Mouse (Mus musculus): Measurements from ENCODE around the gene Hdac8. TPM values are rescaled to one million over a fixed set of nuclear protein-coding genes. Genes with fewer than 3 reads are reported as not detected.
A peak's percentile ranks its signal among the peaks of the same experiment; 100 is the strongest.

Gene Hdac8
- 12.5 and 22.4 TPM in 2 replicates for total RNA-seq (2014; fragmentation: Nextera tagmentation)
- 8.7 and 16.5 TPM in 2 replicates for total RNA-seq (2017)

GRCm38 (mm10) chrX:102504644-102505481 is at the start of gene Hdac8:
Gene Hdac8, minus strand, starts transcription at chrX:102505359.
- peak; percentile 98 for ATAC-seq (replicated peaks; ENCODE audit: low FRiP score, low TSS enrichment, poor library complexity, severe bottlenecking)

DNA sequence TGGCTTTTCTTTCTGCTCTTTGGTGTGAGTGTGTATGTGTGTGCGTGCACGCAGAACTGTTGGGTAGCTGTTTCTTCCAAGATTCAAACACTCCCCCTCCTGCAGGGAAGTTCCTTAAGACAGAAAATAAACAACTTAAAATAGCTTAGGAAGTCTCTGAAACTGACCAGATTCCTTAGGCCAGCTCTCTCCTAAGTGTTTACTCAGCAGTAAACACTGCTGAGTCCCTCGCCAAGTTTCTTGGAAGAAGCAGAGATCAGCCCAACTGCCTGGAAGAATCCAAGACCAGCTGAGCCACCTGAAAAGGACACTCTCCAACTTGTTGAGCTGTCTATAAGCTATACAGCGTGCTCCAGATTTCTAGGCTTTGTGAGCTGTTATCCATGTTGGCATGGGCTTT is 4.0 kb upstream of the Hdac8 start:
- no peak for ATAC-seq (replicated peaks; ENCODE audit: low FRiP score, low TSS enrichment, poor library complexity, severe bottlenecking)

GRCm38 (mm10) chrX:102504179-102504578 is 980 bp downstream of the Hdac8 start:
- ATAC-seq (replicated peaks; ENCODE audit: low FRiP score, low TSS enrichment, poor library complexity, severe bottlenecking), result no peak

GRCm38 (mm10) chrX:102493992-102494730 is 11.0 kb downstream of the Hdac8 start:
- no peak for ATAC-seq (replicated peaks; ENCODE audit: low FRiP score, low TSS enrichment, poor library complexity, severe bottlenecking)

DNA sequence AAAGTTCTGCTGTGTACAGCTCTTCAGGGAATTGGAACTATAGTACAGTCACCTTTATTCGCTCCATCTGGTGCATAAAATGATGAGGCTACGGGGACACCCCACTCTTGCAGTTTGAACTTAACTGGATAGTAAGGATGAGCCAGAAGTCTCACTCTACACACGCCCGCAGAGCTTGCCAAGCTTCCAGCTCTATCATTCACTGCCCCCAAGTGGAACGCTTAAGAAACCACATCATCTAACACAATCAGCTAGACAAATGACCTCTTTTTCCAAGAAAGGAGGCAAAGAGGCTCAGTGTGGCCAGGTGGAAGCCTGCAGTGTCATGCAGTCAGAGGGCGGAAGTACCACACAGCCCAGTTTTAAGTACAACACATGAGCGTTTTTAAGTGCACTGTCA is 19.6 kb downstream of the Hdac8 start:
- no peak for ATAC-seq (replicated peaks; ENCODE audit: low FRiP score, low TSS enrichment, poor library complexity, severe bottlenecking)

GRCm38 (mm10) chrX:102479665-102480064 is 25.5 kb downstream of the Hdac8 start:
- ATAC-seq (replicated peaks; ENCODE audit: low FRiP score, low TSS enrichment, poor library complexity, severe bottlenecking), result no peak

- ATAC-seq (replicated peaks; ENCODE audit: low FRiP score, low TSS enrichment, poor library complexity, severe bottlenecking), result peak; percentile 61
Observed at GRCm38 (mm10) chrX:102478965-102479364, 26.2 kb downstream of the Hdac8 start.

GRCm38 (mm10) chrX:102478481-102478880 is 26.7 kb downstream of the Hdac8 start:
- peak; percentile 79 for ATAC-seq (replicated peaks; ENCODE audit: low FRiP score, low TSS enrichment, poor library complexity, severe bottlenecking)

DNA sequence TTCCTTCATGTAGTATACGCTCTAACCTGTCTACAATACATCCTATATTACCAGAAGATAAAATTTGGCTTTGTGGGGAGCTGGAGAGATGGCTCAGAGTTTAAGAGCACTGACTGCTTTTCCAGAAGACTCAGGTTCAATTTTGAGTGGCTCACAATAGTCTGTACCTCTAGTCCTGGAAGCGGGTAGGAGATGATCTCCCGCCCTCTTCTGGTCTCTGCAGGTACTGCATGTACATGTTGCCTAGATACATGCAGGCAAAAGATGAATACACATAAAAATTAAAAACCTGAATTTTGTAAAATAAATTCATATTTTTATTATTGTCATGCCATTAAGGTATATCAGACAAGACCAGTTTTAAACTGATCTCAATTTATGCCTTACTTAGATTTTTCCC is 28.4 kb downstream of the Hdac8 start:
- no peak for ATAC-seq (replicated peaks; ENCODE audit: low FRiP score, low TSS enrichment, poor library complexity, severe bottlenecking)

GRCm38 (mm10) chrX:102475555-102475954 is 29.6 kb downstream of the Hdac8 start:
- ATAC-seq (replicated peaks; ENCODE audit: low FRiP score, low TSS enrichment, poor library complexity, severe bottlenecking), result no peak

DNA sequence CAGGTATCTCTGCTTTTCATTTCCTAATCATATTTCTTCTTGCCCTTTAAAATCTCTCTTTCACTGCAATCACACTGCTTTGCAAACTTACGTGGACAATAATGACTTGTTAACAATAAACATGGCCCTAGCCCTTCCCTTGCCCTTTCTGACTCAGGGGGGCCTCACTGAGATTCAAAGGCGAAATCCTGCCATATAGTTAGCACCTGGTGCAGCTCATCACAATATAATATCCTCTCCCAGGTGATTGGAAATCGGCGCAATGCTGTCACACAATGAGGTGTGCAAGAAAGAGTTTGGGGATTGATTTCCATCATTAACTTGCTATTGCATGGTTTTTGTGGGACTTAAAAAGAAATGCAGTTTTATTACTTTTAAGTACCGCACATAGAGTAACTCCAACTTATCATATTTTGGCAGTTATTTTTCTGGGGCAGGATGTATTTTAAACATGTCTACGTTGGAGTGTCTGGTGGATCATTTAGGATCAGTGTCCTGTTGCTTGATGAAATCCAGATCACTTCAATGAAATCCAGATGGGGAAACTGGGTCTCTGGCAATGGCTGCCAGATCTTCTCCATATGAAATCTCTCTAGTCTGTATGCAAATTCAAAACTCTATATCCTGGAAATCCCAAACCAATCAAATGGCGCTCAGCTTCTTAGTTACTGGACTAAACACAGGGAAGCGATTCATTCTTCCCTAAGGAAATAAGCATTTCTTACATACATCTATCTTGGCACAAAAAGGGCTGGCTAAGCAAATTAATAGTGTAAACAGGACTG is 86.6 kb downstream of the Hdac8 start:
- no peak for ATAC-seq (replicated peaks; ENCODE audit: low FRiP score, low TSS enrichment, poor library complexity, severe bottlenecking)

DNA sequence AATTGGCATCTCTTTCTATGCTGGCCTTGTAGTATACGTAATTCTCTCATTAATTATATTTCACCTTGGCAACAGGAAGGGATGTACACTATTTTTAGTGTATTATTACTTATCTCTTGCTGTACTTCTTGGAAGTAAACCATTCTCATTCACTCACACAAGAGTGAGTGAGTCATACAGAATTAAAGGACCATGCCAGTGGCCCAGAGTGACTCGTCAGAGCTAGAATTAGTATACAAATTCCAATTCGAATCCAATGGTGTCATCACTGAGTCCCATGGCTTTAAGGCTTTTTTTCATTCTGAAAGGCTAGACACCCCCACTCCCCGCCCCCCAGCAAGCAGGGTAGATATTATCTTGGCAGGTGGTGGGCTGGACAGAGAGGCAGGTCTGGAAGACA is 88.2 kb downstream of the Hdac8 start:
- ATAC-seq (replicated peaks; ENCODE audit: low FRiP score, low TSS enrichment, poor library complexity, severe bottlenecking), result no peak

GRCm38 (mm10) chrX:102416386-102416785 is 88.8 kb downstream of the Hdac8 start:
- ATAC-seq (replicated peaks; ENCODE audit: low FRiP score, low TSS enrichment, poor library complexity, severe bottlenecking), result no peak

- ATAC-seq (replicated peaks; ENCODE audit: low FRiP score, low TSS enrichment, poor library complexity, severe bottlenecking), result no peak
Observed at GRCm38 (mm10) chrX:102384765-102385164, 120.4 kb downstream of the Hdac8 start.

DNA sequence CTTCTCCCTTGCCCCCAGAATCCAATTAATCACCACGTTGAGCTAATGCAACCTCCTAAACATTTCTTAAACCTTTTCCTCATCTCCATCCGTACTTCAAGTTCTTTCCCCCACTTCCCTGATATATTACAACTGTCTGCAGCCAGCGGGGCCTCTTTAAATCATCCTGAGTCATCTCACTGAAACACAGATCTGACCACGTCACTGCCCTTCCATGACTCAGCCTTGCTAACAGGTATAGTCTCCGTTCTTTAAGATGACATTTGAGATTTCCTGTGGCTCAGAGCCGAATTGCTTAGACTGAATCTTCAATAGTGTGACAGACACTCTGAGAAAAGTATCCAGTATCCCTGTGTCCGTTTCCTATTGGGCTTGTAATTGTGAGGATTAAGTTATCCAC is 122.0 kb downstream of the Hdac8 start:
- no peak for ATAC-seq (replicated peaks; ENCODE audit: low FRiP score, low TSS enrichment, poor library complexity, severe bottlenecking)

- ATAC-seq (replicated peaks; ENCODE audit: low FRiP score, low TSS enrichment, poor library complexity, severe bottlenecking), result no peak
Observed at GRCm38 (mm10) chrX:102366510-102366909, 138.6 kb downstream of the Hdac8 start.

- ATAC-seq (replicated peaks; ENCODE audit: low FRiP score, low TSS enrichment, poor library complexity, severe bottlenecking), result no peak
Observed at GRCm38 (mm10) chrX:102362244-102362643, 142.9 kb downstream of the Hdac8 start.

- no peak for ATAC-seq (replicated peaks; ENCODE audit: low FRiP score, low TSS enrichment, poor library complexity, severe bottlenecking)
Observed at GRCm38 (mm10) chrX:102353412-102353811, 151.7 kb downstream of the Hdac8 start.

GRCm38 (mm10) chrX:102349843-102350731 is 155.1 kb downstream of the Hdac8 start:
- ATAC-seq (replicated peaks; ENCODE audit: low FRiP score, low TSS enrichment, poor library complexity, severe bottlenecking), result no peak

Data from megakaryocyte-erythroid progenitor cell, adult 5-6 weeks (primary cell).